Mouse (Mus musculus) liver, embryonic 15.5 days (tissue): ENCODE results near the gene Pnpla2. TPM values are rescaled to one million over a fixed set of nuclear protein-coding genes. Genes with fewer than 3 reads are reported as not detected.

Experiments
- ATAC-seq: fragments of 200-750 bp; cut with Nextera tagmentation; 2 replicates; pipeline ENCODE4 v1.8.0; 2017; ENCODE audit warnings: moderate number of reproducible peaks, mild to moderate bottlenecking, moderate library complexity; ENCODE audit not compliant: insufficient read depth
- H3K27ac ChIP-seq: fragments of 300-500 bp; sonication (generic); replicated peaks from 2 replicates; pipeline ENCODE4 v1.5.1; 2015; ENCODE audit warnings: mild to moderate bottlenecking, inconsistent platforms
- H3K27me3 ChIP-seq: fragments of 300-500 bp; sonication (generic); 2 replicates; pipeline ENCODE4 v1.6.1; 2015; ENCODE audit warnings: mild to moderate bottlenecking, inconsistent platforms
- H3K36me3 ChIP-seq: fragments of 300-500 bp; sonication (generic); replicated peaks from 2 replicates; pipeline ENCODE4 v1.6.1; 2015; ENCODE audit warnings: moderate library complexity, mild to moderate bottlenecking, inconsistent platforms
- H3K4me1 ChIP-seq: fragments of 300-500 bp; sonication (generic); replicated peaks from 2 replicates; pipeline ENCODE4 v1.6.1; 2015; ENCODE audit warnings: inconsistent platforms
- H3K4me2 ChIP-seq: fragments of 300-500 bp; sonication (generic); 2 replicates; pipeline ENCODE4 v1.6.1; 2015; ENCODE audit warnings: moderate library complexity, mild to moderate bottlenecking, inconsistent platforms
- H3K4me3 ChIP-seq: fragments of 300-500 bp; sonication (generic); replicated peaks from 2 replicates; pipeline ENCODE4 v1.5.1; 2015; ENCODE audit warnings: mild to moderate bottlenecking, inconsistent platforms
- H3K9ac ChIP-seq: fragments of 300-500 bp; sonication (generic); 2 replicates; pipeline ENCODE4 v1.6.1; 2015; ENCODE audit warnings: moderate library complexity, mild to moderate bottlenecking, inconsistent platforms
- H3K9me3 ChIP-seq: fragments of 300-500 bp; sonication (generic); replicated peaks from 2 replicates; pipeline ENCODE4 v1.6.1; 2016; ENCODE audit warnings: inconsistent platforms
- WGBS: fragments of 180-500 bp; shearing (Covaris S2); methylation state at CpG from one replicate; pipeline ENCODE4 v1.1.7; 2015; ENCODE audit warnings: mixed read lengths; ENCODE audit not compliant: insufficient replicate concordance; 5-methylcytosine and 5-hydroxymethylcytosine counted together
- polyA plus RNA-seq: library from polyadenylated mRNA; unstranded; fragments of >200 nt; fragmentation: Nextera tagmentation; extraction: Ambion mirVana; gene quantifications from 2 replicates; pipeline ENCODE4 v1.2.1, GENCODE M21; 2015

Pnpla2 gene
- polyA plus RNA-seq, 1 experiment from 2014 or later = 15.3 TPM

DNA sequence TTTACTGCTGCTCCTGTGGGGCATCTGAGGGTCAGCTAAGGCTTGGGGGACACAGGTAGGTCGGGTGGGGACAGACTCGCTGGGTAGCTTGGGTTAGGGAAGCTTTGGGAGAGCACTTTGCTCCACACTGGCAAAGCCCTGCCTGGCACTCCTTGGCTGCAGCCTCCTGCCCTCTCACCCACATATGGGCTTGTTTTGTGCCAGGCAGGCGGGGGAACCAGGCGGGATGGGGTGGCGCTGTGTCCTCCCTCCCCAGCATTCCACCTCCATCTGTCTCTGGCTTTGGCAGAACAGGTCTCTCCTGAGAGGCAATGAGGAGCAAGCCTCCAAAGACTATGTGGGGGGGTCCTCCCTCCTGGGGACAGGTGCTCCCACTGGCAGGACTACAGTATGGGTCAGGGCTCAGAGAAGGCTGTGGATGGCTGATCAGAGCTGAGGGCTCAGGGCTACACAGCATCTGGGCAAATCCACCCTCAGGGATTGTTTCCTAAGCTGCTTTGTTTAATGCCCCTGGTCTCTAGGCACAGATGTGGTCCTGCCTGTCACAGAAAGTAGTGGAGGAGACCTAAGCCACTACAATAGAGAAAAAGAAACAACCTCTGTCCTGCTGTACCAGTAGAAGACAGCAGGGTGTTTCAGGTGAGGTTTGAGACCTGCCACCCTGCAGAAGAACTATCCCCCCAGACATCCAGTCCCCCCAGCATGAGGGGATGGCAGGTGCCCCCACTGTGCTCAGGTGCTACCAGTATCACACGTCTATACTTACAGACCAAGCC, 22.1 kb upstream of the Pnpla2 start:
- H3K9ac ChIP-seq = no peak overlapping the region
- H3K36me3 ChIP-seq = peaks cover 33% of the 10 kb centered on the region
- no peak overlapping the region for H3K27ac ChIP-seq
- H3K4me2 ChIP-seq = no peak overlapping the region
- H3K4me1 ChIP-seq = peaks cover 72% of the 10 kb centered on the region
- H3K9me3 ChIP-seq = no peaks in the 10 kb centered on the region
- H3K27me3 ChIP-seq = no peaks in the 10 kb centered on the region
- H3K4me3 ChIP-seq = no peak overlapping the region
- no peak for ATAC-seq
- WGBS = 82% methylated on average over 6 of the region's 6 CpGs

GRCm38 (mm10) chr7:141433517-141434400, 21.2 kb upstream of the Pnpla2 start:
- ATAC-seq = no peak
- Histone ChIP-seq H3K27me3 (no peaks in the 10 kb centered on the region), H3K4me2 (peak overlapping the region; percentile 97), H3K4me1 (peaks cover 78% of the 10 kb centered on the region), H3K36me3 (peaks cover 41% of the 10 kb centered on the region), H3K9ac (no peak overlapping the region), H3K4me3 (peak overlapping the region; percentile 50), H3K27ac (no peak overlapping the region), H3K9me3 (no peaks in the 10 kb centered on the region)
- 81% methylated on average over 15 of the region's 15 CpGs for WGBS

- 35% methylated on average over 8 of the region's 8 CpGs for WGBS
- H3K4me1 ChIP-seq = peaks cover 72% of the 10 kb centered on the region
- H3K36me3 ChIP-seq = peaks cover 48% of the 10 kb centered on the region
- H3K4me2 ChIP-seq = peak overlapping the region; percentile 97
- no peak for ATAC-seq
- H3K4me3 ChIP-seq = peak overlapping the region; percentile 50
- H3K9ac ChIP-seq = peak overlapping the region; percentile 60; the same call in 1 of the 2 replicates
- H3K9me3 ChIP-seq = no peaks in the 10 kb centered on the region
- H3K27me3 ChIP-seq = no peaks in the 10 kb centered on the region
- peak overlapping the region; percentile 63 for H3K27ac ChIP-seq
These were observed 20.5 kb upstream of the Pnpla2 start for GRCm38 (mm10) chr7:141434464-141434863.

GRCm38 (mm10) chr7:141435129-141435855, 19.7 kb upstream of the Pnpla2 start:
- ATAC-seq = peak; percentile 47
- H3K27ac ChIP-seq = peak overlapping the region; percentile 63
- H3K4me2 ChIP-seq = peak overlapping the region; percentile 97
- no peaks in the 10 kb centered on the region for H3K9me3 ChIP-seq
- H3K27me3 ChIP-seq = no peaks in the 10 kb centered on the region
- peaks cover 65% of the 10 kb centered on the region for H3K4me1 ChIP-seq
- H3K4me3 ChIP-seq = peak overlapping the region; percentile 50
- 4% methylated on average over 17 of the region's 17 CpGs for WGBS
- peaks cover 56% of the 10 kb centered on the region for H3K36me3 ChIP-seq
- H3K9ac ChIP-seq = peak overlapping the region; percentile 60

- H3K9ac ChIP-seq = 0 out of 2 replicates have a peak overlapping the region, but pooled peaks have one; percentile 19
- no peak for ATAC-seq
- H3K4me3 ChIP-seq = peak overlapping the region; percentile 50
- peak overlapping the region; percentile 97 for H3K4me2 ChIP-seq
- 72% methylated on average over 9 of the region's 9 CpGs for WGBS
- H3K27me3 ChIP-seq = no peaks in the 10 kb centered on the region
- H3K9me3 ChIP-seq = no peaks in the 10 kb centered on the region
- peak overlapping the region; percentile 63 for H3K27ac ChIP-seq
- H3K36me3 ChIP-seq = peaks cover 62% of the 10 kb centered on the region
- peaks cover 72% of the 10 kb centered on the region for H3K4me1 ChIP-seq
These were observed 19.0 kb upstream of the Pnpla2 start for GRCm38 (mm10) chr7:141435856-141436522.

DNA sequence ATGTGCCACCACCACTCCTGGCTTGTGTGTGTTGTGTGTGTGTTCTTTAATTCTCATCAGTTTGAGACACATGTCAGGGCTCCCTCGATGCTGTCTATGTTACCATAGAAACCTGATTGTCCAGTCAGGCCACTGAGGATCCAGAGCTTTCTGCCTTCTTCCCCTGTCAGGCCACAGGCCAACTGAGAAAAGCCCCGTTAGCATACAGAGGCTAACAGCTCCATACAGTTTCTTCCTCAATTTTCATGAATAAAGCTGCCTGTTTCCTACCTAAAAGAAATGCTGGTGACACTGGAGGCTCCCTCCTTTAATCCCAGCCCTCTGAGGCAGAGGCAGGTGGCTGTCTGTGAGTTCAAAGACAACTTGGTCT, 18.5 kb upstream of the Pnpla2 start:
- peaks cover 77% of the 10 kb centered on the region for H3K4me1 ChIP-seq
- WGBS = 33% methylated on average over 2 of the region's 2 CpGs

DNA sequence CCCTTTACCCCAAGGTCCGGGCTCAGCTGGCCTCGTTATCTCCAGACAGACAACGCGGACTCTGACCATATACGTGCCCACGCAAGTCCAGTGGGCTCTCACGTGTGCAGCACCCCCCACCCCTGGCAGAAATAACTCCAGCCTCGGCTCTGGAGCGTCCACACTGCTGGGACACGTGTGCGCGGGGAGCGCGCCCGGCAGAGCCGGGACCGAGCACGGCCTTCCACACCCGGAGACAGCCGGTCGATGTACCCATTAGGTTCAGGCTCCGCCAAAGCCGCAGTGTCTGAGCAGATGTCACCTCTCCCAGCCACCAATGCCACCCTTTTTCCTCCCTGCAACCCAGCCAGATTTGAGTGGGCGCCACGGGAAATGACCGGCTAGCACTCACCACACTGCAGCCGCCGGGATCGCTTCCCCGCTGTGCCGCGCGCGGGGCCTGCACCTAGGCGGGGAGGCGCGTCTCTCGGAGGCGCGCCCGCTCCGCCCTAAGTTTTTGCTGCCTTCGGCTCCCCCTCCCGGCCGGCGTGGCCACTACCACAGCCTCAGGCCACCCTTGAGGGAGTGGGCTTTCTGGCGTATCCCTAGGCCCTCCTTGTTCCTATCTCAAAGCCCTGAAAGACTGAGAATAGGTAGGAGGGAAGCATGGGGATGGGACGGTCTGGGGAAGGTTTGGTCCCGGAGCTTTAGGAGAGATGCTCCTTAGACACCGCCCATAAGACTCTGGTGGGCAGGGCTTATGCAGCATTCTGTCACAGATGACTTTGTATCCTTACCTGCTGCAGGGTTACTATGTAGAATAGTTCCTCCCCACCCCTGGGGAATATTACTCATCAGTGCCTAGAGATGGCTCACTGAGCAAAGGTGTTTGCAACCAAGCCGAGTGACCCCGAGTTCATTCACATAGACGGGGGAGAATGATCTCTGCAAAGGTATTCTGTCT, 17.5 kb upstream of the Pnpla2 start, which contains the start of gene Slc25a22:
Slc25a22 (minus strand) TSS at position 715 of the 943 bp plus-strand sequence.
- H3K4me1 ChIP-seq = peaks cover 83% of the 10 kb centered on the region
- peak; percentile 73 for ATAC-seq
- no peaks in the 10 kb centered on the region for H3K9me3 ChIP-seq
- no peaks in the 10 kb centered on the region for H3K27me3 ChIP-seq
- H3K36me3 ChIP-seq = peaks cover 61% of the 10 kb centered on the region
- peak within 1 kb of the TSS; percentile 63 for H3K27ac ChIP-seq
- H3K9ac ChIP-seq = peak within 1 kb of the TSS; percentile 69
- H3K4me3 ChIP-seq = peak within 1 kb of the TSS; percentile 68
- H3K4me2 ChIP-seq = peak within 1 kb of the TSS; percentile 97
- 7% methylated on average over 53 of the region's 53 CpGs for WGBS

More for the DNA sequence above, 18.5 kb upstream of the Pnpla2 start:
- ATAC-seq = no peak
- Histone ChIP-seq H3K4me3 (peak overlapping the region; percentile 68), H3K9me3 (no peaks in the 10 kb centered on the region), H3K4me2 (peak overlapping the region; percentile 97), H3K27me3 (no peaks in the 10 kb centered on the region), H3K9ac (peak overlapping the region; percentile 69), H3K36me3 (peaks cover 62% of the 10 kb centered on the region), H3K27ac (peak overlapping the region; percentile 63)

- no peak for ATAC-seq
- H3K4me3 ChIP-seq = no peak overlapping the region
- H3K27me3 ChIP-seq = no peaks in the 10 kb centered on the region
- peak overlapping the region; percentile 69; the same call in 1 of the 2 replicates for H3K9ac ChIP-seq
- no peaks in the 10 kb centered on the region for H3K9me3 ChIP-seq
- H3K4me2 ChIP-seq = no peak overlapping the region
- H3K36me3 ChIP-seq = peaks cover 53% of the 10 kb centered on the region
- H3K4me1 ChIP-seq = peaks cover 84% of the 10 kb centered on the region
- H3K27ac ChIP-seq = 0 out of 2 replicates have a peak overlapping the region, but pooled peaks have one; percentile 63
- 81% methylated on average over 12 of the region's 12 CpGs for WGBS
These were observed 16.6 kb upstream of the Pnpla2 start for GRCm38 (mm10) chr7:141438201-141438968.

- Histone ChIP-seq H3K4me3 (no peak overlapping the region), H3K4me2 (no peak overlapping the region), H3K4me1 (peaks cover 84% of the 10 kb centered on the region), H3K9me3 (no peaks in the 10 kb centered on the region), H3K36me3 (peaks cover 47% of the 10 kb centered on the region), H3K27me3 (no peaks in the 10 kb centered on the region), H3K27ac (no peak overlapping the region), H3K9ac (no peak overlapping the region)
- 90% methylated on average over 10 of the region's 10 CpGs for WGBS
- ATAC-seq = no peak
These were observed 15.8 kb upstream of the Pnpla2 start for GRCm38 (mm10) chr7:141439140-141439679.
